Mouse (Mus musculus) embryonic fibroblast, embryonic 13.5 days (primary cell): ENCODE data around the gene B3gnt8.

Experiments
- CTCF ChIP-seq: IDR thresholded peaks from 2 replicates; pipeline ENCODE4 v1.5.1; 2011; ENCODE audit warnings: mild to moderate bottlenecking, control low read depth, low read length, moderate library complexity, borderline replicate concordance; ENCODE audit not compliant: insufficient read depth
- POLR2A ChIP-seq: IDR thresholded peaks from 2 replicates; pipeline ENCODE4 v1.6.1; 2011; ENCODE audit warnings: low read depth, mild to moderate bottlenecking, control low read depth, low read length, moderate library complexity

DNA sequence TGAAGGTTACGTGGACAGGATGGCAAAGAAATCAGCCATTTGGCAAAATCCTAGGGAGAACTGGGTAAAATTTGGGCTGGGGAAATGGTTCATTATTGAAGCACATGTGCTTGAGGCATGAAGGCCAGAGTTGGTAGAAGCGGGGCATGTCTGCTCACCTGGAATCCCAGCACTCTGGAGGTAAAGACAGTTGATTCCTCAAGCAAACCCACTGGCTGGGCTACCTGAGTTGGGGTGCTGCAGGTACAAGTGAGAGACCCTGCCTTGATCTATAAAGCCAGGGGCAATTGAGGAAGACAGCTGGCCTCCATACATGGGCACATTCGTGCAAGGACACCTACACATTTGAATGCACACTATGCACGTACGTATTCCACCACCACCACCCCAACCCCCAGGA is 6.4 kb upstream of the B3gnt8 start:
- TF ChIP-seq POLR2A (no peak), CTCF (no peak)
